Mouse (Mus musculus) CD8-positive naive resting alpha-beta T cell, adult 57 days (primary cell): Measurements from ENCODE around the gene Nek6. TPM values are rescaled to one million over a fixed set of nuclear protein-coding genes. Genes with fewer than 3 reads are reported as not detected.

Experiments used
- total RNA-seq: library from RNA; stranded (reverse); gene quantifications from one replicate; pipeline ENCODE4 v1.2.4, GENCODE M21; 2023

The Nek6 gene
- total RNA-seq = 0.77 TPM

DNA sequence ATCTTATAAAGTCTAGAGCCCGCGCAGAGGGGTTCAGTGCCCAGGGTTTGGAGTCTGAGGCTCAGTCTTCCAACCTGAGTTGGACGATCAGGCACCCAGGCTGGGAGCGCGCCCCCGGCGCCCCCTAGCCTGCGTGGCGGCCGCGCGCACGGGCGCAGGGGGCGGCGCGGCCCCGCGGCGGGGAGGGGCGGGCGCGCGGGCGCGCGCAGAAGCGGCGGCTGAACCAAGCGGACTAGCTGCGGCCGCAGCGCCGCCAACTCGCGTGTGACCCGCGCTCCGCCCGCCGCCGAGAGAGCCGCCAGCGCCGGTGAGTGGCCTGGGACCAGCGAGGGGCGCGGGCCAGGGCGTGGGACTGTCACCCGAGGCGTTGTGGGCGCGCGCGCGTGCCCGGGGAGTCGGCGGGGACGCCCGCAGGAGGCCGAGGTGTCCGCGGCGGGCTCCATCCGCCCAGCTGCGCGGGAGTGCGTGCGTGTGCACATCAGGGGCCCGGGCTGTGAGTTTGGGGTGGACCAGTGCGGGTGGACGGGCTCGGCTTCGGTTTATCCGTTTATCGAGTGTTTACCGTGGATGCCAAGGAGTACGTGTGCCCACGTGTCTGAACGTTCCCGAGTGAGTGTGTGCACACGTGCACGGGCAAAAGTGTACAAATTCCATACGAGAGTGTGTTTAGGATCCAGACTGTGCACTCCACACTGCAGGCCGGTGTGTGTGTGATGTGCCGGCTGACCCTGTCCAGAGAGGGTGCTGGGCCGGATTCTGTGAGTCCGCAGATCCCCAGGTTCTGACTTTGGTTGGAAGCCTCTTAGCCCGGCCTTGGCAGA lies at the start of gene Nek6:
Gene Nek6 (plus strand): TSS at position 157 of the 821 bp plus-strand sequence.

DNA sequence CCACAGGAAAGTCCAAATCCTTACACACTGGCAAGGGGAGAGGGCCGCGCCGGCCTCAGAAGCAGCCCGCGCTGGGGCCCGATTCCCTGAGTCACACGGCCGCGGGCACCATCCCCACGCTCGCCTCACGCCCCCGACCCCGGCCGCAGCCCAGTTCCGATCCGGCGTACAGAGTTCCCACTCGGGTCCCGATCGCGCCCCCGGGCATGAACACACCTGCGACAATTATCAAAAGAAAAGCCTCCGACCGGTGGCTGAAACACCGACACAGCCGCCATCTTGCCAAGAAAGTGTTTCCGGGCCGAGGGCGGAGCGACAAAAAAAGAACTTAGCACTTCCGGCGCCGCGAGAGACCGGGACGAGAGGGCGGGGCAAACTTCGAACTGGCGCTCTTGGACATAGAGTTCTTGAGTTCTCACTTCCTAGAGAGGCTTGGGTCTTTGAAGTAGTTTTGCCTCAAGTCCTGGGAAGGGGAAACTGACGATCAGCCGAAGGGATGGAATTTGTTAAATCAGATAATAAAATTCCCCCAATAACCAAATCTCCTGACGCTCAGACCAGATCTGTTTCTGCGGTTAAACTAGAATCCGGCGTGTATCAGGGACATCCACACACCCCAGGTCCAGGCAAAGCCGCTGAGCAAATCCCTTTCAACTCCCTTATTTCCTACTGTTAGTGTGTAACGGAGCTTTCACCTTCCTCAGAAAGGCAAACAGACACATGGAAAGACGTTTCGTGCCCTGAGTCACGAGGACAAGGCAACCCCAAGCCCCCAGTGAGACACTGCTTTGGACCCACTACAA lies 132.4 kb downstream of the Nek6 start, which contains the start of gene Psmb7:
Gene Psmb7 (minus strand): TSS at position 463 of the 803 bp plus-strand sequence.

Other genes with a start within 250 kb of the Nek6 start
- 55.8 TPM for gene Dennd1a, start 224.3 kb upstream of the Nek6 start, total RNA-seq
- gene Lhx2, start 172.4 kb upstream of the Nek6 start, total RNA-seq = not detected
- 89.5 TPM for gene Psmb7, start 132.4 kb downstream of the Nek6 start, total RNA-seq
- gene Nr5a1, start 202.9 kb downstream of the Nek6 start, total RNA-seq = not detected